Mouse (Mus musculus): ENCODE results near the gene 4921536K21Rik. TPM values are rescaled to one million over a fixed set of nuclear protein-coding genes. Genes with fewer than 3 reads are reported as not detected.

The 4921536K21Rik gene
- polyA plus RNA-seq, 1 experiment from 2014 or later, result 0.31 TPM

DNA sequence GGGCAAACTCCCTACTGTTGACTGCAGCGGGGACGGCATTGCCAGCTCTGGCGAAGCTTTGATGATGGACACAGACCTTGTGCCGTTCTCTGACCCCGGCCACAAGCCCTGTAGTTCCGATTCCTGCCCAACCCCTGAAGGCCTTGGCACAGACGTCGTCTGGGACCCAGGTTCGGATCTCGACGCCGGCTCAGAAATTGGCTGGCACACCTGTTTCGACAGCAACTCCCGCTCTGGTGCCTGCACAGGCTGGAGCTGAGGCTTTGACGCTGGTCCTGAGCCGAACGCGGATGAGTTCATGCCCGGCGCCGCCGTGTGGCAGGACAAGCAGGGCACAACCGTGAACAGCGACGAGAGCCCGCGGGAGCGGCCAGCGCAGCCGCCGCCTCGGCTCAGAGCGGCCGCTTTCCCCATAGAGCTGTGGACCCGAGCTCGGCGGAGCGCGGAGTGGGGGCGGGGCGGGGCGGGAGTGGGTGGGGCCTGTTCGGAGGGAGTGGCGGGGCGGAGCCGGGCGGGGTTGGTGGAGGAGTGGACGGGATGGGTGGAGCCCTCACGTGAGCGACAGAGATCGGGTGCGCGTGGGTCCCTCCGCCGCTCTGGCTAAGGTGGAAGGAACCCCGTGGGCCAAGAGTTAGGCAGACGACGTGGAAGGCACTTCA is 31.3 kb downstream of the 4921536K21Rik start, which contains the start of gene Osbp2:
Gene Osbp2, minus strand, starts transcription at position 450 of the 659 bp plus-strand sequence.
- H3K4me3 ChIP-seq, result peak within 1 kb of the TSS; percentile 62
- H3K9me3 ChIP-seq, result no peaks in the 10 kb centered on the region
- DNase-seq (ENCODE audit: low spot score), result peak; percentile 91
- H3K36me3 ChIP-seq, result no peaks in the 10 kb centered on the region
- WGBS, result 3% methylated on average over 58 of the region's 58 CpGs
- peaks cover 54% of the 10 kb centered on the region for H3K27me3 ChIP-seq (ENCODE audit: insufficient read depth, poor library complexity, severe bottlenecking)
- peaks cover 11% of the 10 kb centered on the region; the same call in 1 of the 2 replicates for H3K4me1 ChIP-seq
- peak within 1 kb of the TSS; percentile 60 for H3K27ac ChIP-seq

GRCm38 (mm10) chr11:3862661-3863453 is 32.0 kb downstream of the 4921536K21Rik start:
- WGBS, result 66% methylated on average over 19 of the region's 19 CpGs
- peaks cover 11% of the 10 kb centered on the region; the same call in 1 of the 2 replicates for H3K4me1 ChIP-seq
- H3K27ac ChIP-seq, result no peak overlapping the region
- peaks cover 54% of the 10 kb centered on the region for H3K27me3 ChIP-seq (ENCODE audit: insufficient read depth, poor library complexity, severe bottlenecking)
- H3K4me3 ChIP-seq, result peak overlapping the region; percentile 62
- DNase-seq (ENCODE audit: low spot score), result peak; percentile 72
- H3K9me3 ChIP-seq, result no peaks in the 10 kb centered on the region
- H3K36me3 ChIP-seq, result no peaks in the 10 kb centered on the region

DNA sequence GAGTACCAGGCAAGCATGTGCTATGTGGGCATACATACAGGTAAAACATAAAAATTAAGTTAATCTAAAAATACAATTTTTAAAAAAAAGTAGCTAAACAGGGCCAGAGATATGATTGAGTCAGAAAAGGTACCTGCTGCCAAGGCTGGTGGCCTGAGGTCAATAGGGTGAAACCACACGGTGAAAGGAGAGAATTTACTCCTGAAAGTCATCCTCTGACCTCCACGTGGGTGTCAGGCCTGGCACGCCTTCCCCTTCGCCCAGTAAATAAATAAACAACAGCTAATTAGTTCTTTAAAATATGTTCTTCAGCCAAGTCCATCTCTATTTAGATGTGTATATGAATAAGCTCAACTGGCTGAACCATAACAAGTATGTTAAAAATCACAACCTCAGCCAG is 34.5 kb downstream of the 4921536K21Rik start:
- Histone ChIP-seq H3K4me1 (peaks cover 11% of the 10 kb centered on the region; the same call in 1 of the 2 replicates), H3K27ac (no peak overlapping the region), H3K4me3 (no peak overlapping the region), H3K27me3 (ENCODE audit: insufficient read depth, poor library complexity, severe bottlenecking) (peaks cover 38% of the 10 kb centered on the region), H3K9me3 (no peaks in the 10 kb centered on the region), H3K36me3 (no peaks in the 10 kb centered on the region)
- 69% methylated on average over 4 of the region's 4 CpGs for WGBS
- peak; percentile 16 for DNase-seq (ENCODE audit: low spot score)

DNA sequence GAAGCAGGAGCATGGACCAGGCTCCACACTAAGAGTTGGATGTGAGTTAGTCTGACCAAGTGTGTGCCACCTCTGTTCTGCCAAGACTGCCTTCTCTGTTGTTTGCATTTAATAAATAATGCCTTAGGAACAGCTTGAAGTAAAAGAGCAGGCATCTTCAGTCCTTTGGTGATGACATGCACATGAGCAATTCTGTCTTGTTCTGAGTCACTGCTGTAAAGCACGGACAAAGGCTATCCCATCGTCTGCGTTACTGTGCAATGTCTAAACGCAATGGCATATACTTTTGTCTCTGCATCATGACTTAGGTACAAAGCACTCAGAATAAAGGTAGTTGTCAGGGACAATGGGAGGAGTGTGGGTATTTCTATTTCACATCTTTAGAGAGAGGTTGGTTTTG is 35.1 kb downstream of the 4921536K21Rik start:
- Histone ChIP-seq H3K27me3 (ENCODE audit: insufficient read depth, poor library complexity, severe bottlenecking) (peaks cover 34% of the 10 kb centered on the region), H3K4me1 (peaks cover 11% of the 10 kb centered on the region; the same call in 1 of the 2 replicates), H3K36me3 (no peaks in the 10 kb centered on the region), H3K9me3 (no peaks in the 10 kb centered on the region), H3K27ac (no peak overlapping the region), H3K4me3 (no peak overlapping the region)
- WGBS, result 91% methylated on average over 4 of the region's 4 CpGs
- DNase-seq (ENCODE audit: low spot score), result no peak

DNA sequence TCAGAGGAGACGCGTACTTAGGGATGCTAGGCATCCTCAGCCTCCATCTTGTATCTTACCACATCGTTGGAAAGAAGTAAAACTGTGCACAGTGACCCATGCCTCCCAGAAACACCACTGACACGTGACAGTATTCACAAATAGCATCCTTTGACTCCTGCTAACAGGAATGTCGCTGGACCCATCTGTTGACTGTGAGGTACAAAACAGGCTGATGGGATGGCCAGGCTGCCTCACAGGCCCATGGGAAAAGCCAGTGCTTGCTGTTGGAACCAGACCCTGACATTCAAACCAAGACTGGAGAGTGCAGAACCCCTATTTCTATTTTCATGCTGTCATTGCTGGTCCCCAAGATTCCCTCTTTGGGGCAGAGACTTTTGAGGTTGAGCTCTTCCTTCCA is 37.0 kb downstream of the 4921536K21Rik start:
- 65% methylated on average over 5 of the region's 5 CpGs for WGBS
- H3K9me3 ChIP-seq, result no peaks in the 10 kb centered on the region
- peaks cover 20% of the 10 kb centered on the region for H3K27me3 ChIP-seq (ENCODE audit: insufficient read depth, poor library complexity, severe bottlenecking)
- H3K4me3 ChIP-seq, result no peak overlapping the region
- no peaks in the 10 kb centered on the region for H3K36me3 ChIP-seq
- no peak overlapping the region for H3K27ac ChIP-seq
- DNase-seq (ENCODE audit: low spot score), result no peak
- H3K4me1 ChIP-seq, result no peaks in the 10 kb centered on the region; the same call in 1 of the 2 replicates

DNA sequence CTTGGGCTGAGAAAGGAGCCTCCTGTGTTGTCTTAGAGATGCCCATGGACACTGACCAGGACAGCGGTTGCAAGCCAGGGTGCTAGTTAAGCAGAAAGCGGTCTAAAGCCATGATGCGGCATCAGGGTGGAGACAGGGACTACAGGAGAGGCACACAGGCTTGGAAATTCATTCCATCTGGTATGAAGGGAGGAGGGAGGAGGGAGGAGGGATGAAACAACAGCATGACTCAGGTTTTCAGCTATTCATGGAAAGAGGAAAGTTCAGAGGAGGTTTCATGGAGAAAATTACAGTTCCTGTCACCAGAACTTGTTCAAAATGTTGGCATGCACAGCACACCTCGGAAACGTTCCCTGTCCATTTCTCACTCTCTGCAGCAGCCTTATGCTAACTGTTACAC is 39.1 kb downstream of the 4921536K21Rik start:
- no peaks in the 10 kb centered on the region for H3K36me3 ChIP-seq
- 88% methylated on average over 5 of the region's 5 CpGs for WGBS
- H3K4me1 ChIP-seq, result peaks cover 2% of the 10 kb centered on the region; the same call in 1 of the 2 replicates
- no peak overlapping the region for H3K4me3 ChIP-seq
- no peaks in the 10 kb centered on the region for H3K9me3 ChIP-seq
- H3K27ac ChIP-seq, result no peak overlapping the region
- DNase-seq (ENCODE audit: low spot score), result no peak
- no peaks in the 10 kb centered on the region for H3K27me3 ChIP-seq (ENCODE audit: insufficient read depth, poor library complexity, severe bottlenecking)

- WGBS, result 89% methylated on average over 3 of the region's 3 CpGs
- H3K27ac ChIP-seq, result no peak overlapping the region
- DNase-seq (ENCODE audit: low spot score), result no peak
Observed at GRCm38 (mm10) chr11:3854156-3854555, 40.7 kb downstream of the 4921536K21Rik start.

DNA sequence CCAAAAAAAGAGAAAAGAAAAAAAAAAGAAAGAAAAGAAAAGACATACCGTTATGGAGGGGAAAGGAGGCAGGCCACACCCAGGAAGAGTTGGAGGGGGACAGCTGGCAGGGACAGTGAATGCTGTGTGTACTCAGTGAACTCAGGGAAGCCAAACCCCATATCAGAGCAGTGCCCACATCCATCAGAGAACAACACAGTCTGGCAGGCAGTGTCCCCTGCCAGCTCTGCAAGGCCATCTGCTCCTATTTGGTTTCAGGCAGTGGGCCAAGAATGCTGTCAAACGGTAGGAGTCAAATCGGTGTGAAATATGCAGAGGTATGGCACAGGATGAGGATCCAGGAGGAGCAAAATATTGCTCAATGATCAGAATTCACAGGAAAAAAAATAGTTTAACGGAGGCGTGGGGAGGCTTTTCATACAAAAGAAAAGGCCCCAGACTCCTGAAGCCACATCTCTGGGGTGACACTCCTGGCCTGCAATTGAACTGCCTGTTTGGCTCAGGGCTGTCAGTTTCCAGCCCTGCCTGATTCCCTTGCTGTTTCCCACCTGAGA is 41.3 kb downstream of the 4921536K21Rik start:
- 81% methylated on average over 5 of the region's 5 CpGs for WGBS
- no peak for DNase-seq (ENCODE audit: low spot score)
- no peaks in the 10 kb centered on the region for H3K27me3 ChIP-seq (ENCODE audit: insufficient read depth, poor library complexity, severe bottlenecking)
- no peak overlapping the region for H3K27ac ChIP-seq
- H3K4me3 ChIP-seq, result no peak overlapping the region
- no peaks in the 10 kb centered on the region for H3K36me3 ChIP-seq
- H3K9me3 ChIP-seq, result no peaks in the 10 kb centered on the region
- H3K4me1 ChIP-seq, result peaks cover 3% of the 10 kb centered on the region; the same call in 1 of the 2 replicates

More at GRCm38 (mm10) chr11:3854156-3854555, 40.7 kb downstream of the 4921536K21Rik start:
- Histone ChIP-seq H3K36me3 (no peaks in the 10 kb centered on the region), H3K4me1 (peaks cover 3% of the 10 kb centered on the region; the same call in 1 of the 2 replicates), H3K9me3 (no peaks in the 10 kb centered on the region), H3K27me3 (ENCODE audit: insufficient read depth, poor library complexity, severe bottlenecking) (no peaks in the 10 kb centered on the region), H3K4me3 (no peak overlapping the region)

- Histone ChIP-seq H3K4me1 (peaks cover 7% of the 10 kb centered on the region; the same call in 1 of the 2 replicates), H3K9me3 (no peaks in the 10 kb centered on the region), H3K27me3 (ENCODE audit: insufficient read depth, poor library complexity, severe bottlenecking) (no peaks in the 10 kb centered on the region), H3K4me3 (no peak overlapping the region), H3K27ac (no peak overlapping the region), H3K36me3 (no peaks in the 10 kb centered on the region)
- no peak for DNase-seq (ENCODE audit: low spot score)
- 88% methylated on average over 10 of the region's 10 CpGs for WGBS
Observed at GRCm38 (mm10) chr11:3853031-3853430, 41.9 kb downstream of the 4921536K21Rik start.

DNA sequence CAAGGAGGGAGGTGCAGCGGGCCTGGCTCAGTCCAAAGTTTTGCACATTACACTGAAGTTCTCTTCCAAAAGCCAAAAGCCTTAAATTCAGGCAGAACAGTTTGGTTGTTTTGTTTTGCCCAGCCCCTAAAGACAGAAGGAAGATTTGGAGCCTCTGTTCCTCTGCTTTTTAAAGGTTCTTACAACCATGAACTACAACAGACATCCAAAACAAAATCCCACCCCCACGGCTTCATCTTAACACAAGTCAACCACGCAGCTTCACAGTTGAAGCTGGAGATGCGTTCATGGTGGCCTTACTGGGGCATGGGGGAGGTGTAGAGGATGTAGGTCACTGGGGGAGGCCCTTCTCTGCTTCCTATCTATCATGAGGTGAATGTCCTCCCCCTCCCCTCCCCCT is 43.0 kb downstream of the 4921536K21Rik start:
- Histone ChIP-seq H3K9me3 (no peaks in the 10 kb centered on the region), H3K4me3 (no peak overlapping the region), H3K36me3 (no peaks in the 10 kb centered on the region), H3K27me3 (ENCODE audit: insufficient read depth, poor library complexity, severe bottlenecking) (no peaks in the 10 kb centered on the region), H3K4me1 (peaks cover 13% of the 10 kb centered on the region; the same call in 1 of the 2 replicates), H3K27ac (no peak overlapping the region)
- no peak for DNase-seq (ENCODE audit: low spot score)
- WGBS, result 78% methylated on average over 4 of the region's 4 CpGs

DNA sequence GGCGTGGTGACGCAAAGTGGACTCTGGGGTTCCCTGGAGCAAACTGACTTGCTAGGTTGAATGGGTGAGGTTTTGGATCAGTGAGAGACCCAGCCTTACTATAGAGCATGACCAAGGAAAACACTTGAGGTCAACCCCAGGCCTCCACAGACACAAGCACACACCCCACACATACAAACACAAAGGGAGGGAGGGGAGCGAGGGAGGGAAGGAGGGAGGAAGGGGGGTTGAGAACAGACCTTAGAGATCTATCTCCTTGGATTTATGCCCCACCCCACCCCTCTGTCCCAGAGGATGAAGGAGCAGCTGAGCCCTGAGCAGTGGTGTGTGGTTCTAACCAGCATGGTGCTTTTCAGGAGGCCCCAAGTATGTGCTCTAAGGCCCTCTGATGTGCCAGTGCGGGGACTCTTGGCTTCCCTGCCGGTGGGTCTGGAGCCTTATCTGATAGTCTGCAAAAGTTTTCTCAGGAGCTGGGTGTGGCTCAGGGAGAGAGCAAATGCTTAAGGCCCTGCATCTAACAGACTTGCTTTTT is 44.1 kb downstream of the 4921536K21Rik start:
- no peaks in the 10 kb centered on the region for H3K27me3 ChIP-seq (ENCODE audit: insufficient read depth, poor library complexity, severe bottlenecking)
- 48% methylated on average over 5 of the region's 5 CpGs for WGBS
- no peak for DNase-seq (ENCODE audit: low spot score)
- peaks cover 13% of the 10 kb centered on the region; the same call in 1 of the 2 replicates for H3K4me1 ChIP-seq
- H3K36me3 ChIP-seq, result no peaks in the 10 kb centered on the region
- no peak overlapping the region for H3K27ac ChIP-seq
- H3K9me3 ChIP-seq, result no peaks in the 10 kb centered on the region
- H3K4me3 ChIP-seq, result no peak overlapping the region

GRCm38 (mm10) chr11:3850315-3850614 is 44.6 kb downstream of the 4921536K21Rik start:
- Histone ChIP-seq H3K36me3 (no peaks in the 10 kb centered on the region), H3K9me3 (no peaks in the 10 kb centered on the region), H3K27me3 (ENCODE audit: insufficient read depth, poor library complexity, severe bottlenecking) (no peaks in the 10 kb centered on the region), H3K27ac (no peak overlapping the region), H3K4me1 (peaks cover 13% of the 10 kb centered on the region; the same call in 1 of the 2 replicates), H3K4me3 (no peak overlapping the region)
- 66% methylated on average over 2 of the region's 2 CpGs for WGBS
- DNase-seq (ENCODE audit: low spot score), result no peak

Measured in heart, embryonic 10.5 days (tissue).